21 mouse cellular contexts compared by ENCODE assay signal in the genomic region with DNA sequence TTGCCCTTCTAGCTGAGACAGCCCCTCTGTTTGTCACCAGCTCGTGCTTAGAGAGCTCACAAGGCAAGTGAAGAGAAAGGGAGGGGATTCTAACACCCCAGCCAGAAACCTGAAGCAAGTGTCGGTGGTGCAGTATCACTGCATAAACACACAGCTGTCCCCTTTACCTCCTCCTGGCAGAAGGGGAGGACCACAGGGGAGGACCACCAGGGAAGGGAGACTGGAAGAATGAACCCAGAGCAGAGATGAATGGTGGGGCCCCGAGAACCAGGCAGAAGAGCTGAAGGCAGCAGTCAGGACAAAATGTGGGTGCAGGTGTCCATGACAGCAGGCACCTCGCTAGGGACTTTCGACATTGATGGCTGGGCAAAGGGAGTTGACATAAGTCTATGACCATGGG. TPM values are rescaled to one million over a fixed set of nuclear protein-coding genes. Genes with fewer than 3 reads are reported as not detected.
DNase-seq lines count a peak whose midpoint lies in the region; ATAC-seq and TF ChIP-seq lines count a peak whose summit lies in the region.
"Had no signal": no experiment of that assay in that cellular context is flagged by ENCODE, and none has a peak within 500 bp of the region (broad histone marks: within the 10 kb centered on the region; RNA-seq: fewer than 3 reads in every experiment).

No protein-coding gene starts in this region.

- no peak for ATAC-seq in heart, embryonic 16.5 days (replicated peaks; ENCODE audit: extremely low read depth, insufficient read depth, low FRiP score)
- ATAC-seq in G1E (ENCODE audit: extremely low read depth, insufficient number of reproducible peaks, low FRiP score, poor library complexity, severe bottlenecking): no peak
- ATAC-seq in inflammation-experienced regulatory T-cells, adult 6 months: peak; percentile 18
- ATAC-seq: hindbrain, embryonic 16.5 days; intestine, embryonic 16.5 days had no signal

- no peaks in the 10 kb centered on the region for H3K36me3 ChIP-seq in heart, embryonic 16.5 days (ENCODE audit: control insufficient read depth, insufficient read depth)
- H3K36me3 ChIP-seq in G1E (replicated peaks): no peaks in the 10 kb centered on the region
- H3K36me3 ChIP-seq: embryonic facial prominence, embryonic 12.5 days; heart, embryonic 15.5 days; hindbrain, embryonic 10.5 days; liver, embryonic 15.5 days; neural tube, embryonic 15.5 days had no signal

- no peak for DNase-seq in heart, postnatal 36 days
- no peak for DNase-seq in G1E (ENCODE audit: low spot score)
- peak; percentile 69 for DNase-seq in thymus, postnatal 14 days
- DNase-seq in lung, postnatal 4 days: no peak
- DNase-seq in layer of hippocampus, adult 2 months (ENCODE audit: low spot score in 2 of 2): no peak
- DNase-seq: adrenal gland, postnatal 10 days; cerebellum, adult 2 months; cerebellum, postnatal 25 days; kidney, postnatal 25 days; layer of hippocampus, postnatal 36 days; right cerebral cortex, adult 18-20 months had no signal

- no peak overlapping the region for H3K4me2 ChIP-seq in heart, embryonic 16.5 days (ENCODE audit: low read depth, low read length)
- H3K4me2 ChIP-seq: embryonic facial prominence, embryonic 12.5 days; heart, embryonic 15.5 days; liver, embryonic 15.5 days; midbrain, embryonic 11.5 days; neural tube, embryonic 15.5 days had no signal

- peaks cover 5% of the 10 kb centered on the region for H3K4me1 ChIP-seq in heart, embryonic 16.5 days (ENCODE audit: control insufficient read depth, insufficient read depth, low read length)
- peaks cover 92% of the 10 kb centered on the region for H3K4me1 ChIP-seq in G1E (ENCODE audit: insufficient read depth, low read depth, low read length)

- no peak overlapping the region for H3K9ac ChIP-seq in heart, embryonic 16.5 days (ENCODE audit: low read length)
- H3K9ac ChIP-seq: embryonic facial prominence, embryonic 12.5 days; heart, embryonic 15.5 days; liver, embryonic 15.5 days; neural tube, embryonic 15.5 days had no signal

- no peak for TF ChIP-seq CTCF in G1E (IDR thresholded peaks at IDR 0.05; ENCODE audit: low read depth, low read length)
- no peak for TF ChIP-seq CTCF in layer of hippocampus, adult 2 months (conservative IDR thresholded peaks at IDR 0.05)

- H3K9me3 ChIP-seq in heart, embryonic 16.5 days (replicated peaks; ENCODE audit: control insufficient read depth, low read length): no peaks in the 10 kb centered on the region
- H3K9me3 ChIP-seq in G1E (replicated peaks): no peaks in the 10 kb centered on the region
- H3K9me3 ChIP-seq: embryonic facial prominence, embryonic 12.5 days; heart, embryonic 15.5 days; hindbrain, embryonic 10.5 days; liver, embryonic 15.5 days; neural tube, embryonic 15.5 days had no signal

- H3K27me3 ChIP-seq in heart, embryonic 16.5 days (ENCODE audit: control insufficient read depth, insufficient read depth, low read length): no peaks in the 10 kb centered on the region; the same call in 1 of the 2 replicates
- peaks cover 10% of the 10 kb centered on the region; the same call in 1 of the 2 replicates for H3K27me3 ChIP-seq in G1E (ENCODE audit: insufficient read depth, low read length)
- H3K27me3 ChIP-seq: embryonic facial prominence, embryonic 12.5 days; heart, embryonic 15.5 days had no signal

- no peak overlapping the region for H3K4me3 ChIP-seq in heart, embryonic 16.5 days (ENCODE audit: low read length)
- H3K4me3 ChIP-seq in G1E (ENCODE audit: low read depth, low read length): peak overlapping the region; percentile 52; the same call in 1 of the 2 replicates
- H3K4me3 ChIP-seq in layer of hippocampus, adult 2 months: no peak overlapping the region
- H3K4me3 ChIP-seq: embryonic facial prominence, embryonic 12.5 days; heart, embryonic 15.5 days; hindbrain, embryonic 10.5 days; liver, embryonic 15.5 days; neural tube, embryonic 15.5 days had no signal

- intact Hi-C loops in heart, postnatal 36 days (cut with DNase I): no loop called here

- peak overlapping the region; percentile 29; the same call in 1 of the 2 replicates for H3K27ac ChIP-seq in heart, embryonic 16.5 days (ENCODE audit: low read length)
- no peak overlapping the region for H3K27ac ChIP-seq in layer of hippocampus, adult 2 months
- H3K27ac ChIP-seq: embryonic facial prominence, embryonic 12.5 days; heart, embryonic 15.5 days; hindbrain, embryonic 10.5 days; liver, embryonic 15.5 days; neural tube, embryonic 15.5 days had no signal

- WGBS in heart, embryonic 16.5 days: 60% methylated on average over 5 of the region's 5 CpGs

RNA-seq across cellular contexts. Expression of a gene that starts 51.8 kb away (rescaled TPM):
- polyA plus RNA-seq in heart, embryonic 16.5 days (2015; fragmentation: Nextera tagmentation; extraction: Ambion mirVana): 11.7 and 12.5 TPM in 2 replicates
- 10 to 100 TPM; 11.0 to 11.6 TPM for total RNA-seq in heart, postnatal 36 days (2021)
- total RNA-seq in G1E (2014; fragmentation: Nextera tagmentation) (13.2 and 19.4 TPM in 2 replicates), G1E (2017) (13.5 and 16.3 TPM in 2 replicates)
- polyA plus RNA-seq in G1E (2012): 6.3 and 8.7 TPM in 2 replicates
- polyA plus RNA-seq in inflammation-experienced regulatory T-cells, adult 6 months (2017; shearing (Covaris generic)): 10 to 100 TPM in 1 of 3 experiments, 1 to 10 TPM in 2; 5.5 to 12.3 (median 8.5) TPM
- 10 to 100 TPM; 26.6 TPM for total RNA-seq in layer of hippocampus, adult 2 months (2021)
